Mouse (Mus musculus) thymus, adult 2 months (tissue): ENCODE data around the gene Smarca2. TPM values are rescaled to one million over a fixed set of nuclear protein-coding genes. Genes with fewer than 3 reads are reported as not detected.

Source experiments
- DNase-seq: peaks from one replicate; pipeline ENCODE4 v3.0.0; 2021
- H3K27ac ChIP-seq: fragments of 200-500 bp; 2 replicates; pipeline ENCODE4 v1.5.1; 2012; ENCODE audit warnings: low read length, control low read depth; ENCODE audit not compliant: control insufficient read depth, insufficient read depth
- H3K27me3 ChIP-seq: fragments of 200-500 bp; 2 replicates; pipeline ENCODE4 v1.6.1; 2012; ENCODE audit warnings: mild to moderate bottlenecking, low read length, moderate library complexity, mixed read lengths; ENCODE audit not compliant: control insufficient read depth, insufficient read depth
- H3K36me3 ChIP-seq: fragments of 200-500 bp; 2 replicates; pipeline ENCODE4 v1.6.1; 2012; ENCODE audit warnings: mild to moderate bottlenecking, low read length, moderate library complexity; ENCODE audit not compliant: control insufficient read depth, insufficient read depth
- H3K4me1 ChIP-seq: fragments of 200-500 bp; replicated peaks from 2 replicates; pipeline ENCODE4 v1.6.1; 2012; ENCODE audit warnings: low read length; ENCODE audit not compliant: control insufficient read depth, insufficient read depth
- H3K4me3 ChIP-seq: fragments of 200-500 bp; 2 replicates; pipeline ENCODE4 v1.5.1; 2012; ENCODE audit warnings: mild to moderate bottlenecking, low read length, control low read depth, moderate library complexity; ENCODE audit not compliant: control insufficient read depth, insufficient read depth
- CTCF ChIP-seq: fragments of 200-500 bp; IDR thresholded peaks from 2 replicates; pipeline ENCODE4 v1.5.1; 2012; ENCODE audit warnings: mild to moderate bottlenecking, control low read depth, low read length, moderate library complexity, borderline replicate concordance; ENCODE audit not compliant: control insufficient read depth, poor library complexity, insufficient read depth; ENCODE audit errors: extremely low read depth
- POLR2A ChIP-seq: fragments of 200-500 bp; IDR thresholded peaks from 2 replicates; pipeline ENCODE4 v1.6.1; 2012; ENCODE audit warnings: mild to moderate bottlenecking, low read length, control low read depth, moderate library complexity; ENCODE audit not compliant: control insufficient read depth, poor library complexity, insufficient read depth; ENCODE audit errors: extremely low read depth
- WGBS: fragments of 180-500 bp; shearing (Covaris S2); methylation state at CpG from one replicate; pipeline ENCODE4 v1.1.7; 2018; 5-methylcytosine and 5-hydroxymethylcytosine counted together
- polyA plus RNA-seq: library from polyadenylated mRNA; depleted of rRNA; stranded (reverse); fragments of >200 nt; gene quantifications from 2 replicates; pipeline ENCODE4 v1.2.3, GENCODE M21; 2012

The Smarca2 gene
- polyA plus RNA-seq, 1 experiment = 38.9 TPM

- peak overlapping the region; percentile 63 for H3K4me3 ChIP-seq
- no peaks in the 10 kb centered on the region for H3K27me3 ChIP-seq
- H3K4me1 ChIP-seq = peaks cover 11% of the 10 kb centered on the region
- DNase-seq = peak; percentile 57
- TF ChIP-seq CTCF (no peak), POLR2A (no peak)
- whole genome bisulfite sequencing = under 1% methylated on average over 43 of the region's 44 CpGs
- peak overlapping the region; percentile 38; the same call in 1 of the 2 replicates for H3K27ac ChIP-seq
- no peaks in the 10 kb centered on the region for H3K36me3 ChIP-seq
These were observed 829 bp downstream of the Smarca2 start for GRCm38 (mm10) chr19:26605438-26606320.

GRCm38 (mm10) chr19:26606321-26607155 lies 1.7 kb downstream of the Smarca2 start:
- H3K36me3 ChIP-seq = no peaks in the 10 kb centered on the region
- DNase-seq = peak; percentile 61
- H3K27ac ChIP-seq = no peak overlapping the region
- no peaks in the 10 kb centered on the region for H3K27me3 ChIP-seq
- peak overlapping the region; percentile 63 for H3K4me3 ChIP-seq
- no peak for TF ChIP-seq POLR2A
- no peak for TF ChIP-seq CTCF
- H3K4me1 ChIP-seq = peaks cover 11% of the 10 kb centered on the region
- under 1% methylated on average over 63 of the region's 63 CpGs for whole genome bisulfite sequencing

GRCm38 (mm10) chr19:26607156-26607536 lies 2.3 kb downstream of the Smarca2 start:
- H3K36me3 ChIP-seq = no peaks in the 10 kb centered on the region
- H3K27ac ChIP-seq = peak overlapping the region; percentile 17; the same call in 1 of the 2 replicates
- peak; percentile 82 for DNase-seq
- peaks cover 11% of the 10 kb centered on the region for H3K4me1 ChIP-seq
- no peaks in the 10 kb centered on the region for H3K27me3 ChIP-seq
- peak overlapping the region; percentile 63 for H3K4me3 ChIP-seq
- WGBS = under 1% methylated on average over 55 of the region's 56 CpGs
- TF ChIP-seq CTCF (0 out of 2 replicates have a peak, but pooled peaks have one; percentile 8), POLR2A (peak; percentile 45; the same call in 1 of the 2 replicates)

GRCm38 (mm10) chr19:26607551-26608433 lies 2.9 kb downstream of the Smarca2 start:
- DNase-seq = no peak
- H3K4me3 ChIP-seq = peak overlapping the region; percentile 63
- no peaks in the 10 kb centered on the region for H3K36me3 ChIP-seq
- H3K27ac ChIP-seq = peak overlapping the region; percentile 17
- TF ChIP-seq CTCF (no peak), POLR2A (no peak)
- no peaks in the 10 kb centered on the region for H3K27me3 ChIP-seq
- peaks cover 11% of the 10 kb centered on the region for H3K4me1 ChIP-seq
- 2% methylated on average over 39 of the region's 39 CpGs for WGBS

GRCm38 (mm10) chr19:26608434-26608812 lies 3.6 kb downstream of the Smarca2 start:
- no peak overlapping the region for H3K4me3 ChIP-seq
- no peaks in the 10 kb centered on the region for H3K27me3 ChIP-seq
- H3K27ac ChIP-seq = no peak overlapping the region
- 51% methylated on average over 7 of the region's 7 CpGs for WGBS
- no peak for TF ChIP-seq CTCF
- no peak for TF ChIP-seq POLR2A
- peaks cover 11% of the 10 kb centered on the region for H3K4me1 ChIP-seq
- DNase-seq = no peak
- H3K36me3 ChIP-seq = no peaks in the 10 kb centered on the region

GRCm38 (mm10) chr19:26609637-26610036 lies 4.8 kb downstream of the Smarca2 start:
- no peak overlapping the region for H3K27ac ChIP-seq
- DNase-seq = no peak
- no peaks in the 10 kb centered on the region for H3K36me3 ChIP-seq
- no peak overlapping the region for H3K4me3 ChIP-seq
- H3K27me3 ChIP-seq = no peaks in the 10 kb centered on the region
- H3K4me1 ChIP-seq = peaks cover 9% of the 10 kb centered on the region
- TF ChIP-seq POLR2A (no peak), CTCF (no peak)
- WGBS = 90% methylated on average over 2 of the region's 2 CpGs
